Mouse (Mus musculus) forebrain, embryonic 16.5 days (tissue): ENCODE measurements around the gene Hspb9. TPM values are rescaled to one million over a fixed set of nuclear protein-coding genes. Genes with fewer than 3 reads are reported as not detected.

Experiments
- ATAC-seq: fragments of 200-750 bp; cut with Nextera tagmentation; 2 replicates; pipeline ENCODE4 v1.8.0; 2017; ENCODE audit warnings: mild to moderate bottlenecking, moderate library complexity
- H3K27ac ChIP-seq: fragments of 300-500 bp; sonication (generic); 2 replicates; pipeline ENCODE4 v1.5.1; 2014; ENCODE audit warnings: low read length, control low read depth
- H3K27me3 ChIP-seq: fragments of 300-500 bp; sonication (generic); replicated peaks from 2 replicates; pipeline ENCODE4 v1.6.1; 2014; ENCODE audit warnings: low read length; ENCODE audit not compliant: control insufficient read depth, insufficient read depth
- H3K36me3 ChIP-seq: fragments of 300-500 bp; sonication (generic); 2 replicates; pipeline ENCODE4 v1.6.1; 2014; ENCODE audit not compliant: control insufficient read depth, insufficient read depth
- H3K4me1 ChIP-seq: fragments of 300-500 bp; sonication (generic); replicated peaks from 2 replicates; pipeline ENCODE4 v1.6.1; 2014; ENCODE audit warnings: low read length; ENCODE audit not compliant: control insufficient read depth, insufficient read depth
- H3K4me2 ChIP-seq: fragments of 300-500 bp; sonication (generic); 2 replicates; pipeline ENCODE4 v1.6.1; 2014; ENCODE audit warnings: mild to moderate bottlenecking, low read length, control low read depth
- H3K4me3 ChIP-seq: fragments of 300-500 bp; sonication (generic); replicated peaks from 2 replicates; pipeline ENCODE4 v1.5.1; 2014; ENCODE audit warnings: mild to moderate bottlenecking, low read length, control low read depth
- H3K9ac ChIP-seq: fragments of 300-500 bp; sonication (generic); replicated peaks from 2 replicates; pipeline ENCODE4 v1.6.1; 2014; ENCODE audit warnings: low read depth, low read length, control low read depth
- H3K9me3 ChIP-seq: fragments of 300-500 bp; sonication (generic); 2 replicates; pipeline ENCODE4 v1.6.1; 2016; ENCODE audit warnings: low read length; ENCODE audit not compliant: control insufficient read depth
- WGBS: fragments of 180-500 bp; shearing (Covaris S2); extraction: QIAGEN DNeasy Blood & Tissue Kit; methylation state at CpG from one replicate; pipeline ENCODE4 v1.1.7; 2014; 5-methylcytosine and 5-hydroxymethylcytosine counted together
- polyA plus RNA-seq: library from polyadenylated mRNA; unstranded; fragments of >200 nt; fragmentation: Nextera tagmentation; extraction: Ambion mirVana; gene quantifications from 2 replicates; pipeline ENCODE4 v1.2.1, GENCODE M21; 2015

Gene Hspb9
- polyA plus RNA-seq, 1 experiment from 2014 or later: not detected

- no peaks in the 10 kb centered on the region for H3K36me3 ChIP-seq
- under 1% methylated on average over 33 of the region's 35 CpGs for WGBS
Measured at GRCm38 (mm10) chr11:100758707-100759610, 45.3 kb downstream of the Hspb9 start.

GRCm38 (mm10) chr11:100759611-100760233 lies 46.1 kb downstream of the Hspb9 start, which contains the start of gene Kcnh4:
Gene Kcnh4 (minus strand): TSS chr11:100759942.
- no peaks in the 10 kb centered on the region for H3K9me3 ChIP-seq
- peak within 1 kb of the TSS; percentile 51 for H3K4me3 ChIP-seq
- WGBS: under 1% methylated on average over 51 of the region's 51 CpGs
- peak within 1 kb of the TSS; percentile 23; the same call in 1 of the 2 replicates for H3K27ac ChIP-seq
- no peaks in the 10 kb centered on the region; the same call in 1 of the 2 replicates for H3K27me3 ChIP-seq
- peaks cover 21% of the 10 kb centered on the region for H3K4me1 ChIP-seq
- peak; percentile 78 for ATAC-seq
- H3K9ac ChIP-seq: peak within 1 kb of the TSS; percentile 61
- H3K4me2 ChIP-seq: peak within 1 kb of the TSS; percentile 50
- H3K36me3 ChIP-seq: no peaks in the 10 kb centered on the region

More at GRCm38 (mm10) chr11:100758707-100759610, 45.3 kb downstream of the Hspb9 start:
- H3K4me3 ChIP-seq: peak overlapping the region; percentile 51
- peak overlapping the region; percentile 61 for H3K9ac ChIP-seq
- peak overlapping the region; percentile 23; the same call in 1 of the 2 replicates for H3K27ac ChIP-seq
- no peaks in the 10 kb centered on the region; the same call in 1 of the 2 replicates for H3K27me3 ChIP-seq
- H3K4me1 ChIP-seq: peaks cover 21% of the 10 kb centered on the region
- peak; percentile 57 for ATAC-seq
- H3K9me3 ChIP-seq: no peaks in the 10 kb centered on the region
- peak overlapping the region; percentile 50 for H3K4me2 ChIP-seq

- Histone ChIP-seq H3K27ac (no peak overlapping the region), H3K36me3 (no peaks in the 10 kb centered on the region), H3K27me3 (no peaks in the 10 kb centered on the region; the same call in 1 of the 2 replicates), H3K9ac (peak overlapping the region; percentile 63), H3K4me1 (peaks cover 21% of the 10 kb centered on the region), H3K4me3 (peak overlapping the region; percentile 47), H3K4me2 (peak overlapping the region; percentile 74), H3K9me3 (no peaks in the 10 kb centered on the region)
- WGBS: under 1% methylated on average over 27 of the region's 27 CpGs
- peak; percentile 44 for ATAC-seq
Measured at GRCm38 (mm10) chr11:100761547-100762045, 47.9 kb downstream of the Hspb9 start.

- Histone ChIP-seq H3K27ac (no peak within 1 kb of the TSS), H3K36me3 (no peaks in the 10 kb centered on the region), H3K4me1 (peaks cover 21% of the 10 kb centered on the region), H3K4me3 (peak within 1 kb of the TSS; percentile 47), H3K9ac (peak within 1 kb of the TSS; percentile 63), H3K9me3 (no peaks in the 10 kb centered on the region), H3K4me2 (peak within 1 kb of the TSS; percentile 74), H3K27me3 (no peaks in the 10 kb centered on the region; the same call in 1 of the 2 replicates)
- 84% methylated on average over 7 of the region's 7 CpGs for WGBS
- ATAC-seq: no peak
Measured at GRCm38 (mm10) chr11:100762831-100763230, 49.2 kb downstream of the Hspb9 start, which contains the start of gene Hcrt. Gene Hcrt (minus strand): TSS chr11:100762931.

Other genes starting within 250 kb of the Hspb9 start
- gene Klhl11, start 241.1 kb upstream of the Hspb9 start, polyA plus RNA-seq: 14.3 and 17.4 TPM in 2 replicates
- 242 and 248 TPM in 2 replicates for gene Acly, start 185.8 kb upstream of the Hspb9 start, polyA plus RNA-seq
- gene Ttc25, start 168.2 kb upstream of the Hspb9 start, polyA plus RNA-seq: 1.0 and 2.0 TPM in 2 replicates
- 22.8 and 29.8 TPM in 2 replicates for gene Cnp, start 138.9 kb upstream of the Hspb9 start, polyA plus RNA-seq
- 85.6 and 96.1 TPM in 2 replicates for gene Nkiras2, start 94.6 kb upstream of the Hspb9 start, polyA plus RNA-seq
- 296 and 326 TPM in 2 replicates for gene Dnajc7, start 93.7 kb upstream of the Hspb9 start, polyA plus RNA-seq
- 0.80 TPM in 1 of 2 replicates, not detected in the other for gene Zfp385c, start 21.4 kb upstream of the Hspb9 start, polyA plus RNA-seq
- 1.7 and 2.1 TPM in 2 replicates for gene Dhx58, start 9.6 kb upstream of the Hspb9 start, polyA plus RNA-seq
- gene Kat2a, start 1.4 kb upstream of the Hspb9 start, polyA plus RNA-seq: 57.6 and 57.8 TPM in 2 replicates
- 37.6 and 38.9 TPM in 2 replicates for gene Rab5c, start 24.4 kb downstream of the Hspb9 start, polyA plus RNA-seq
- 3.5 and 6.8 TPM in 2 replicates for gene Kcnh4, start 46.1 kb downstream of the Hspb9 start, polyA plus RNA-seq
- gene Hcrt, start 49.1 kb downstream of the Hspb9 start, polyA plus RNA-seq: 0.92 TPM in 1 of 2 replicates, not detected in the other
- gene Ghdc, start 57.1 kb downstream of the Hspb9 start, polyA plus RNA-seq: 2.5 and 5.0 TPM in 2 replicates
- gene Stat5b, start 136.9 kb downstream of the Hspb9 start, polyA plus RNA-seq: 9.8 and 11.9 TPM in 2 replicates
- gene Stat5a, start 145.5 kb downstream of the Hspb9 start, polyA plus RNA-seq: 1.0 and 1.2 TPM in 2 replicates
- 30.6 and 31.5 TPM in 2 replicates for gene Stat3, start 225.7 kb downstream of the Hspb9 start, polyA plus RNA-seq